Mouse (Mus musculus): Measurements from ENCODE around the gene Prkag2.

DNA sequence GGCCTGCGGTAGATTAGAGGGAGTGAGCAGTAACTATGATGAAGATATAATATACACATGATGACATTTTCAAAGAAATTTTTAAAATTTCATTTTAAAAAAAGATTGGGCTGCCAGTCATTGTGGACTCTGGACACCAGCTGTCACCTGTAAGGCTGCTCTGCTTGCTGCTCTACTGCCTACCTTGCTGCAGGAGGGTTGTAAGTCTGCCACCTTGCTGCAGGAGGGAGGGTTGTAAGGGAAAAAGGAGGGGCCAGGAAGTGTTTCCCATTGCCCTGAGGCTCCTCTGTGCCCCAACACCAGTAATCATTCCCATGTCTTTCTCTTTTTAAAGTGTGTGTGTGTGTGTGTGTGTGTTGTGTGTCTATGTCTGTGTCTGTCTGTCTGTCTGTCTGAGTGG lies 22.1 kb upstream of the Prkag2 start:
- no peak for TF ChIP-seq CTCF (IDR thresholded peaks at IDR 0.05; ENCODE audit: insufficient read depth, low read length)
- no peak for TF ChIP-seq POLR2A (IDR thresholded peaks at IDR 0.05; ENCODE audit: borderline replicate concordance, extremely low read depth, low read depth, low read length)
